Mouse (Mus musculus): ENCODE measurements around the gene Nanos3. TPM values are rescaled to one million over a fixed set of nuclear protein-coding genes. Genes with fewer than 3 reads are reported as not detected.

Gene Nanos3
- total and polyA plus RNA-seq, 3 experiments: not detected

GRCm38 (mm10) chr8:84197141-84197921 is 12.3 kb upstream of the Nanos3 start:
- Histone ChIP-seq H3K9ac (ENCODE audit: insufficient read depth, low read depth) (peak overlapping the region; percentile 41), H3K4me1 (ENCODE audit: control insufficient read depth in 1 of 2, insufficient read depth in 2 of 2) (peaks cover 16 to 42% of the 10 kb centered on the region in 2 experiments), H3K36me3 (replicated peaks in 1 of 2; ENCODE audit: control insufficient read depth in 1 of 2, insufficient read depth in 1 of 2, low read length in 1 of 2) (peaks cover 0 to 3% of the 10 kb centered on the region in 2 experiments), H3K79me2 (replicated peaks; ENCODE audit: control insufficient read depth, extremely low read depth, insufficient read depth, poor library complexity, severe bottlenecking) (peaks cover 12% of the 10 kb centered on the region), H3K27me3 (replicated peaks) (peaks cover 2% of the 10 kb centered on the region), H3K9me3 (replicated peaks; ENCODE audit: low read length) (no peaks in the 10 kb centered on the region), H3K4me2 (ENCODE audit: insufficient read depth, low read depth, poor library complexity, severe bottlenecking) (peak overlapping the region; percentile 84), H3K27ac (ENCODE audit: insufficient read depth, low read depth) (peak overlapping the region; percentile 85), H3K4me3 (replicated peaks in 1 of 3; ENCODE audit: low read depth in 2 of 3, low read length in 2 of 3, poor library complexity in 1 of 3) (peak overlapping the region; percentile 57 to 59 (median 59))
- TF ChIP-seq IRF4 (IDR thresholded peaks at IDR 0.05; ENCODE audit: low read depth, low read length): peak; percentile 28; the same call in 1 of the 2 replicates
- no peak for TF ChIP-seq NRF1 (IDR thresholded peaks at IDR 0.05; ENCODE audit: low read depth, low read length)
- 0 out of 2 replicates have a peak, but pooled peaks have one; percentile 38 for TF ChIP-seq NELFE (IDR thresholded peaks at IDR 0.05; ENCODE audit: low read depth, low read length)
- no peak for TF ChIP-seq USF1 (IDR thresholded peaks at IDR 0.05; ENCODE audit: low read depth, low read length)
- TF ChIP-seq MYC (IDR thresholded peaks at IDR 0.05; ENCODE audit: low read depth, low read length): no peak
- peak; percentile 29; the same call in 1 of the 2 replicates for TF ChIP-seq SIN3A (IDR thresholded peaks at IDR 0.05; ENCODE audit: low read length)
- peak; percentile 65; the same call in 1 of the 2 replicates for TF ChIP-seq ELF1 (IDR thresholded peaks at IDR 0.05; ENCODE audit: low read depth, low read length)
- no peak for TF ChIP-seq EP300 (IDR thresholded peaks at IDR 0.05; ENCODE audit: low read length)
- no peak; the same call in 1 of the 2 replicates for TF ChIP-seq ETS1 (conservative IDR thresholded peaks at IDR 0.05; ENCODE audit: low read depth, low read length)
- TF ChIP-seq ZKSCAN1 (IDR thresholded peaks at IDR 0.05; ENCODE audit: borderline replicate concordance, low read depth, low read length): no peak
- TF ChIP-seq MAZ (IDR thresholded peaks at IDR 0.05; ENCODE audit: low read depth, low read length): peak; percentile 89
- TF ChIP-seq ZMIZ1 (IDR thresholded peaks at IDR 0.05; ENCODE audit: low read depth, low read length): no peak
- TF ChIP-seq ZNF384 (IDR thresholded peaks at IDR 0.05; ENCODE audit: low read depth, low read length): no peak
- no peak; the same call in 1 of the 2 replicates for TF ChIP-seq POLR2A (IDR thresholded peaks at IDR 0.05; ENCODE audit: low read depth, low read length)
- TF ChIP-seq USF2 (conservative IDR thresholded peaks at IDR 0.05; ENCODE audit: low read depth, low read length): no peak
- TF ChIP-seq TBP (conservative IDR thresholded peaks at IDR 0.05; ENCODE audit: low read depth, low read length): 0 out of 2 replicates have a peak, but pooled peaks have one; percentile 16
- no peak for TF ChIP-seq JUN (IDR thresholded peaks at IDR 0.05; ENCODE audit: insufficient read depth, low read depth, low read length)
- TF ChIP-seq POLR2AphosphoS2 (IDR thresholded peaks at IDR 0.05; ENCODE audit: low read depth, low read length): no peak
- no peak for TF ChIP-seq GABPA (IDR thresholded peaks at IDR 0.05; ENCODE audit: insufficient replicate concordance, low read depth, low read length)
- TF ChIP-seq UBTF (IDR thresholded peaks at IDR 0.05; ENCODE audit: low read depth, low read length): 0 out of 2 replicates have a peak, but pooled peaks have one; percentile 74
- no peak for TF ChIP-seq RCOR1 (conservative IDR thresholded peaks at IDR 0.05; ENCODE audit: low read depth, low read length)
- TF ChIP-seq E2F4 (IDR thresholded peaks at IDR 0.05; ENCODE audit: insufficient replicate concordance, low read depth, low read length): no peak
- no peak for TF ChIP-seq RAD21 (IDR thresholded peaks at IDR 0.05; ENCODE audit: low read depth, low read length)
- no peak for TF ChIP-seq TCF12 (IDR thresholded peaks at IDR 0.05; ENCODE audit: low read depth, low read length)
- TF ChIP-seq BHLHE40 (IDR thresholded peaks at IDR 0.05; ENCODE audit: low read depth, low read length): peak; percentile 55; the same call in 1 of the 2 replicates
- TF ChIP-seq MXI1 (IDR thresholded peaks at IDR 0.05; ENCODE audit: low read depth, low read length): peak; percentile 89
- no peak for TF ChIP-seq MAFK (IDR thresholded peaks at IDR 0.05; ENCODE audit: insufficient replicate concordance, low read length)
- peak; percentile 35 for TF ChIP-seq MEF2A (IDR thresholded peaks at IDR 0.05; ENCODE audit: borderline replicate concordance, low read depth, low read length)
- peak; percentile 39 for TF ChIP-seq HCFC1 (IDR thresholded peaks at IDR 0.05; ENCODE audit: low read depth, low read length)
- TF ChIP-seq KAT2A (IDR thresholded peaks at IDR 0.05; ENCODE audit: insufficient replicate concordance, low read length): no peak
- TF ChIP-seq PAX5 (IDR thresholded peaks at IDR 0.05; ENCODE audit: low read length): no peak
- dilution Hi-C loops (cut with MboI; ENCODE audit: extremely low pct_ligation_motif_present, extremely low pct_unique_long_range_greater_than_20kb, low sequenced_read_pairs): no loop called here
- in situ Hi-C loops (cut with MboI; ENCODE audit: low pct_ligation_motif_present, low pct_unique_long_range_greater_than_20kb, low sequenced_read_pairs): no loop called here
- DNase-seq (ENCODE audit: extremely low read depth): peak; percentile 48

Data from CH12.LX (cell line).